Mouse (Mus musculus): ENCODE measurements around the gene Gm6482.
"Not testable (repeated sequence)": the region's sequence is repeated elsewhere in the genome, so short reads cannot be mapped to it uniquely, and the experiment has no call there.

Gene Gm6482

GRCm38 (mm10) chr14:41408181-41408580, at the start of gene Gm6482:
Gm6482 (minus strand) TSS chr14:41408281.
- CTCF ChIA-PET, result not testable (repeated sequence)

GRCm38 (mm10) chr14:41453418-41453817, 45.3 kb upstream of the Gm6482 start, which contains the start of gene Gm7954:
Gm7954 (minus strand) TSS chr14:41453518.
- CTCF ChIA-PET, result not testable (repeated sequence)

GRCm38 (mm10) chr14:41425393-41426075, 17.5 kb upstream of the Gm6482 start:
- CTCF ChIA-PET, result not testable (repeated sequence)

GRCm38 (mm10) chr14:41424694-41425093, 16.6 kb upstream of the Gm6482 start:
- CTCF ChIA-PET, result not testable (repeated sequence)

- CTCF ChIA-PET, result not testable (repeated sequence)
Measured at GRCm38 (mm10) chr14:41386279-41386678, 21.8 kb downstream of the Gm6482 start, which contains the start of gene Gm7945. Gm7945 (minus strand) TSS chr14:41386379.

Data from spleen, embryonic (tissue).